Mouse (Mus musculus) liver, adult 2 months (tissue): ENCODE measurements around the gene Mymx.

Experiments
- CTCF ChIP-seq: fragments of 200-500 bp; IDR thresholded peaks from 2 replicates; pipeline ENCODE4 v1.5.1; 2011; ENCODE audit warnings: low read depth, low read length, control low read depth
- POLR2A ChIP-seq: fragments of 200-500 bp; IDR thresholded peaks from 2 replicates; pipeline ENCODE4 v1.6.1; 2011; ENCODE audit warnings: low read length, control low read depth; ENCODE audit not compliant: insufficient read depth; ENCODE audit errors: extremely low read depth

- TF ChIP-seq CTCF (no peak), POLR2A (no peak)
Measured at GRCm38 (mm10) chr17:45567162-45567601, 34.7 kb downstream of the Mymx start.
